Mouse (Mus musculus): ENCODE data around the gene Ccl27a. TPM values are rescaled to one million over a fixed set of nuclear protein-coding genes. Genes with fewer than 3 reads are reported as not detected.

Ccl27a gene
- total and polyA plus RNA-seq, 3 experiments, result 6.4 to 12.1 TPM; not detected in 1

- Histone ChIP-seq H3K27me3 (ENCODE audit: control insufficient read depth in 1 of 2, insufficient read depth in 2 of 2, low read length in 2 of 2) (no peaks in the 10 kb centered on the region), H3K36me3 (ENCODE audit: control insufficient read depth in 1 of 2, insufficient read depth in 2 of 2, low read length in 2 of 2) (peaks cover 0 to 5% of the 10 kb centered on the region in 2 experiments; a peak in 2 of 4 replicates), H3K4me1 (ENCODE audit: control insufficient read depth in 1 of 2, insufficient read depth in 2 of 2, low read length in 2 of 2) (peaks cover 0 to 5% of the 10 kb centered on the region in 2 experiments; a peak in 1 of 4 replicates), H3K4me3 (ENCODE audit: control insufficient read depth in 1 of 2, insufficient read depth in 1 of 2, low read depth in 2 of 2, low read length in 2 of 2) (no peak overlapping the region), H3K9me3 (replicated peaks; ENCODE audit: insufficient read depth, low read length) (no peaks in the 10 kb centered on the region), H3K9ac (ENCODE audit: control insufficient read depth, low read depth, low read length, poor library complexity, severe bottlenecking) (no peak overlapping the region), H3K79me2 (ENCODE audit: control insufficient read depth, insufficient read depth, low read length, poor library complexity) (peaks cover 7% of the 10 kb centered on the region), H3K27ac (ENCODE audit: control insufficient read depth, low read depth, low read length) (no peak overlapping the region)
- no peak for TF ChIP-seq JUND (IDR thresholded peaks at IDR 0.05; ENCODE audit: low read depth, low read length)
- no peak for TF ChIP-seq TBP (IDR thresholded peaks at IDR 0.05; ENCODE audit: low read depth, low read length)
- no peak for TF ChIP-seq ZNF384 (IDR thresholded peaks at IDR 0.05; ENCODE audit: low read depth, low read length)
- TF ChIP-seq UBTF (IDR thresholded peaks at IDR 0.05; ENCODE audit: borderline replicate concordance, insufficient read depth, low read depth, low read length), result no peak
- no peak for TF ChIP-seq RCOR1 (IDR thresholded peaks at IDR 0.05; ENCODE audit: low read depth, low read length)
- TF ChIP-seq CHD2 (IDR thresholded peaks at IDR 0.05; ENCODE audit: low read length), result no peak
- DNase-seq (ENCODE audit: low read depth, low spot score), result no peak
Measured at GRCm38 (mm10) chr4:41745021-41745420, 29.0 kb downstream of the Ccl27a start.

- peaks cover 14% of the 10 kb centered on the region for H3K79me2 ChIP-seq (ENCODE audit: control insufficient read depth, insufficient read depth, low read length, poor library complexity)
- peaks cover 0 to 14% of the 10 kb centered on the region in 2 experiments; a peak in 2 of 4 replicates for H3K36me3 ChIP-seq (ENCODE audit: control insufficient read depth in 1 of 2, insufficient read depth in 2 of 2, low read length in 2 of 2)
- H3K4me1 ChIP-seq (ENCODE audit: control insufficient read depth in 1 of 2, insufficient read depth in 2 of 2, low read length in 2 of 2), result peaks cover 0 to 14% of the 10 kb centered on the region in 2 experiments; a peak in 3 of 4 replicates
- H3K4me3 ChIP-seq (ENCODE audit: control insufficient read depth in 1 of 2, insufficient read depth in 1 of 2, low read depth in 2 of 2, low read length in 2 of 2), result no peak overlapping the region
- no peaks in the 10 kb centered on the region for H3K27me3 ChIP-seq (ENCODE audit: control insufficient read depth in 1 of 2, insufficient read depth in 2 of 2, low read length in 2 of 2)
- H3K27ac ChIP-seq (ENCODE audit: control insufficient read depth, low read depth, low read length), result no peak overlapping the region
- no peak for TF ChIP-seq SMC3 (IDR thresholded peaks at IDR 0.05; ENCODE audit: low read depth, low read length)
- no peak for TF ChIP-seq RAD21 (IDR thresholded peaks at IDR 0.05; ENCODE audit: low read depth, low read length)
- no peak for TF ChIP-seq MYC (IDR thresholded peaks at IDR 0.05; ENCODE audit: low read depth, low read length)
- no peak for TF ChIP-seq USF2 (IDR thresholded peaks at IDR 0.05; ENCODE audit: borderline replicate concordance in 1 of 2, insufficient read depth in 1 of 2, low read depth in 1 of 2, low read length in 2 of 2)
- TF ChIP-seq MXI1 (IDR thresholded peaks at IDR 0.05; ENCODE audit: low read depth, low read length), result no peak
- TF ChIP-seq GABPA (IDR thresholded peaks at IDR 0.05; ENCODE audit: low read depth, low read length), result no peak
- TF ChIP-seq KAT2A (conservative IDR thresholded peaks at IDR 0.05; ENCODE audit: low read depth, low read length), result no peak
- no peak for TF ChIP-seq ZMIZ1 (IDR thresholded peaks at IDR 0.05; ENCODE audit: low read depth, low read length)
- no peak for TF ChIP-seq NRF1 (IDR thresholded peaks at IDR 0.05; ENCODE audit: insufficient read depth, low read depth, low read length, poor library complexity, severe bottlenecking)
- no peak for TF ChIP-seq MEF2A (IDR thresholded peaks at IDR 0.05; ENCODE audit: extremely low read depth, insufficient replicate concordance, low read depth, low read length, poor library complexity, severe bottlenecking)
- no peak for TF ChIP-seq POLR2A (IDR thresholded peaks at IDR 0.05; ENCODE audit: control insufficient read depth in 1 of 2, insufficient read depth in 1 of 2, low read depth in 1 of 2, low read length in 2 of 2, poor library complexity in 1 of 2)
- no peak for TF ChIP-seq SIN3A (IDR thresholded peaks at IDR 0.05; ENCODE audit: low read length)
- TF ChIP-seq HCFC1 (IDR thresholded peaks at IDR 0.05; ENCODE audit: low read depth, low read length), result no peak
- no peak for TF ChIP-seq USF1 (IDR thresholded peaks at IDR 0.05; ENCODE audit: low read depth, low read length)
- no peak for TF ChIP-seq CTCF (IDR thresholded peaks at IDR 0.05 in 2 of 3, conservative IDR thresholded peaks at IDR 0.05 in 1 of 3; ENCODE audit: control insufficient read depth in 1 of 3, insufficient read depth in 1 of 3, low read depth in 2 of 3, low read length in 3 of 3, poor library complexity in 1 of 3, severe bottlenecking in 1 of 3)
- TF ChIP-seq MAZ (IDR thresholded peaks at IDR 0.05; ENCODE audit: low read depth, low read length), result no peak
- no peak for TF ChIP-seq TCF12 (IDR thresholded peaks at IDR 0.05; ENCODE audit: low read depth, low read length)
- TF ChIP-seq EP300 (IDR thresholded peaks at IDR 0.05; ENCODE audit: low read depth in 1 of 2, low read length in 2 of 2), result no peak
- no peak for TF ChIP-seq ZNF384 (IDR thresholded peaks at IDR 0.05; ENCODE audit: low read depth, low read length)
- no peak for TF ChIP-seq NELFE (IDR thresholded peaks at IDR 0.05; ENCODE audit: low read depth, low read length)
- no peak for DNase-seq (ENCODE audit: low read depth, low spot score)
- H3K9me3 ChIP-seq (replicated peaks; ENCODE audit: insufficient read depth, low read length), result no peaks in the 10 kb centered on the region
- H3K9ac ChIP-seq (ENCODE audit: control insufficient read depth, low read depth, low read length, poor library complexity, severe bottlenecking), result no peak overlapping the region
Measured at GRCm38 (mm10) chr4:41744131-41744530, 29.9 kb downstream of the Ccl27a start.
